Mouse (Mus musculus) pancreas, adult 10 weeks (tissue): Measurements from ENCODE around the gene Kifc5b. TPM values are rescaled to one million over a fixed set of nuclear protein-coding genes. Genes with fewer than 3 reads are reported as not detected.

Experiments
- polyA plus RNA-seq: library from polyadenylated mRNA; stranded (reverse); fragments of 350-450 nt; fragmentation: Illumina TruSeq; extraction: RNeasy Lipid Tissue Mini Kit (QIAGEN cat#74804); gene quantifications from one replicate; pipeline ENCODE4 v1.2.3, GENCODE M21; 2015; ENCODE audit warnings: low read depth, low replicate concordance; ENCODE audit not compliant: insufficient read depth

The Kifc5b gene
- not detected for polyA plus RNA-seq

DNA sequence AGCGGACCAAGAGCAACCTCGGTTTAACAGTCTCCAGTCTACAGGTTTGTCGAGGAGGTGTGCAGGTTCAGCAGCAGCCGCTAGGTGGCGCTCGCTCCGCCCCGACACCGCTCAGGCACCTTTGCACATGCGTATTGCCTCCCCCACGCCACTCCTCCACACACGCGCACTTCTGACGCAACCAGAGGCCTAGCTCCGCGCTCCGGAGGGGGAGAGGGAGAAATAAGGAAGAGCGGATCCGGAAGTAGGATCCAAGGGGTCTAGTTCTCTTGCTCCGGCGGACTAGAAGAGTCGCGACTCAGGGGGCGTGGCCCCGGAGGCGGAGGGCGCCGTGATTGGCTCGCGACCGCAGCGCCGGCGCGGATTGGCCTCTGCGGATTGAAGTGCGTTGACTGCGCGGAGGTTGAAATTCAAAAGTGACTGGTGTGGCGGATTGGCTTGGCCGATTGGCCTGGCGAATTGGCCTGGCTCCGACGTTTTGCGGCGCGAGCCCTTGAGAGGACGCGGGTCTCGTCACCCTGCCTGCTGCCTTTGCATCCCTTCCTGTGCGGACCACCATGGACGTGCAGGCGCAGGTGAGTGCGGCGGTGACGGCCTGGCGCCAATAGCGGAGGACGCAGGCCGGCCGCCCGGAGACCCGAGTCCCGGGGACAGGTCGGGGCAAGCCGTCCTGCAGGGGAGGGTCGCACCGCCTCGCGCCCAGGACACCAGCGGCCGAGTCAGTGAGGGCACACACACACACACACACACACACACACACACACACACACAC is at the start of gene Kifc5b:
Kifc5b (plus strand) TSS at position 381 of the 772 bp plus-strand sequence.

DNA sequence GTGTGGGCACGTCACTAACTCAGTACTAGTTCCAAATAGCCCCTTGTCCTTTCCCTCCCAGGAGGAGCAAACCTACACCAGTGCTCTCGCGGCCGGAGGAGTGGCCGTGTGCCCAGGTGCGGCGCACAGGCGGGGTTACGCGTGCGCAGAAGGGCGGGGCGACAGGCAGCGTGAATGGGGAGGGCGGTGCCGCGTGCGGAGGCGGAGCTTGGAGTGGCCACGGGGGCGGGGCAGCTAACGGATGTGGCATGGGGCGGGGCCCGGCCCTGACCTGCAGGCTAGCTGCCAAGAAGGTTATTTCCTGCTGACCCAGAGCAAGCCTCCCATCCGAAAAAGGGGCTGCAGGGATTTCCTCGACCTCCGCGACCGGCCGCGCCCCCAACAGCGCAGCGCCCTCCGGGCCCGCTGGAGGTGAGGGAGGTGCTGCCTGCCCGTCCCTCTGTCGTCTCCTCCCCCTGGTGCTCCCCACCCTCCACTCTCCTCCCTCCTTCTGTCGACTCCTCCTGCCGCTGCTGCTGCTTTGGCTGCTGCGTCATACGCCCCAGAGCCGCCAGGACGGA is 16.0 kb downstream of the Kifc5b start, which contains the start of gene Phf1:
Phf1 (plus strand) TSS at position 214 of the 560 bp plus-strand sequence.

DNA sequence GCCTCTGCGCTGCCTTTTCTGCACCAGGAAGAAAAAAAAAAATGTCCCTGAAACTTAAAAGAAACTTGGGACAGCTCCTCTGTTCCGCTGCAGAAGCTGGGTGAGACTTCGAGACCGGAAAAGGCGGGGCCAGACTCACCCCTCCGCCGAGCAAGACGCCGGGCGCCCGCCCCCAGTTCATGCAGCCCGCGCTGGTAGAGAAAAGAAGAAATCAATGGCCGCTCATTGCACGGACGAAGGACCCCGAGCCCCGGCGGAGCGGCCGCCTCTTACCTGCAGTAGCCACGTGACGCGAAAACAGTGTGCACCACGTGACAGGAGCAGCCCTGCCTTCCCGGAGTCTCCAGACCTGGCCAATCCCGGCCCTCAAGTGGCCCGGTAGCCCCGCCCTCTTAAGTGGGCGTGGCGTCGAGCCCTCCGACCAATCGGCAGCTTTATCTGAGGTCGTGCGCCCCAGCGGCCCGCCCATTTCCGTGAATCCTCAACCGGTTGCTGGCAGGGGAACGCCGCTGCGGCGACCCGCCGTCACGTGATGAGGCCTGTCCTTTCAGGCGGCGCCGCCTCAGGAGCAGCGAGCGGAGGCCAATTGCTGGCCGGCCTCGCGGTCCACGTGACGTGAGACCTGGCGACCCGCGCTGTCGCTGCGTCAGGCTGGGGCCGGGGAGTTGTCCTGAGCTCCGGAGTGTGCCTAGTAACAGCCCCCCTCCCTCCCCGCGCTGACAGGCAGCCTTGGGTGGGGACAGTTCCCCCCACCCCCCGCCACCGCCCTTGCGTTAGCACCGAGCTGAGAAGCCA is 22.5 kb downstream of the Kifc5b start, which contains the start of gene Cuta:
Cuta (minus strand) TSS at position 392 of the 795 bp plus-strand sequence.

DNA sequence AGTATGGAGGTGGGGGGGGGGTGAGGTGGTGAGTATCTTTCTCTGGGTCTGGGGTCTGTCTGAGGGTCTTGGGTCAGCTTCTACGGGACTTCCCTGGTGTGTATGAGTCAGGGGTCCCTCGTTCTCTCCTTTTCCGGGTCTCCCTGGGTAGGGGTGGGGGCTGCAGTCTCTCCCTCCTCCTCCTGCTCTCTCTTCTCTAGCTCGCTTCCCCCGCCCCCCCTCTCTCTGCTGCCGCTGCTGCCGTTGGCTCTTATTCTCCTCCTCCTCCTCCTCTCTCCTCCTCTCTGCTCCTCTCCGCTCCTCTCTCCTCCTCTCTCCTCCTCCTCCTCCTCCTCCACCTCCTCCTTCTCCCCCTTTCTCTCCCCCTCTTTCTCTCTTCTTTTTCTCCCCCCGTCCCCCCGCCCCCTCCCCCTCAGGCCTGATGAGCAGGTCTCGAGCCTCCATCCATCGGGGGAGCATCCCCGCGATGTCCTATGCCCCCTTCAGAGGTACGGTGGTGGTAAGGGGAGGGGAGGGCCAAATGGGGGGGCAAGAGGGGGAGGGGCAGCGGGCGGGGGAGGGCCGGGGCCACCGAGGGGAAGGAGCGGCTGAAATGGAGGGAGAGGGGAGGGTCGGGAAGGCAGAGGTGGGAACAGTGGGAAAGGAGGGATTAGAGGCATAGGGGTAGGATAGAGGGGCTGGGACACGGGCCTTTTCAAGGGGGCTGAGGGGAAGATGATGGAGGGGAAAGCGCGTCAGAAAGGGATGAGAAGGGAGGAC is 24.3 kb downstream of the Kifc5b start, which contains the start of gene Syngap1:
Syngap1 (plus strand) TSS at position 223 of the 759 bp plus-strand sequence.

DNA sequence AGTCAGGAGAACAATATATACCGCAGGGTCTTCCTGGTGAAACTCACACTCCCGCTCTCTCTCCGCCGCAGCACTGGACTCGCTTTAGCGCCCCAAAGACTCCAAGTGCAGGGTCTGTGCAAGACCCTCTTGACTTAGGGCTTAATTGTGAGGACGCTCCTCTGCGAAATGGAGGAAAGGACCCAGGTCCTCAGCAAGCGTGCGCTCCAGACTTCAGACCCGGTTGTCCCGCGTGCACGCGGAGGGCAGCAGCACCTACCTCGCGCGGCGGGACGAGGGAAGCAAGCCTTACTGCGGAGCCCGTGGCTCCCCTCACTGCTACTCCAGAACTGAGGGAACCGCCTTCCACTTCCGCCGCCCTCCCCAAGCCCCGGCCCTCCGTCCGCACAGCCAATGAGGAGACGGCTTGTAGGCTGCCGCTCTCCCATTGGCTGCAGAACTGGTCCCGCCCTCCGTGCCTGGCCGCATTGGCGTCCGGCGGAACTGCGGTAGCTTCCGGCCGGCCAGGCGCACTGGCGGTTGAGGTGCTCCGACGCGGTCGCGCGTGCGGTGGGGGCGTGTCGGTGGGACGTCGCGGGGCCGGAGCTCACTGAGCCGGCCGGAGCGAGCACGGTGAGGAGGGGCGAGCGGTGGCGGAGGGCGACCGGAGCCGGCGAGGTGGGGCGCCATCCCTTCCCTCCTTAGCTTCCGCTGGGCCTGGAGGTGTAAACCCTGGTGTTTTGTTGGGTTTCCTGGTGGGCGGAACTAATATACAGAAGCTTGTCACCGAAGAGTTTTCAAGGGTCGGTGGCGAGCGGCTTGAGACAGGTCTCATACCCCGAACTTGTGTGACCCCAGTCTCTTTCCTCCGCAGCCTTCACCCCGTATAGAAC is 56.0 kb downstream of the Kifc5b start, which contains the start of gene Zbtb9:
Zbtb9 (plus strand) TSS at position 465 of the 872 bp plus-strand sequence.

Other genes starting within 250 kb of the Kifc5b start
- 6.4 TPM for gene Crebrf, start 201.4 kb upstream of the Kifc5b start, polyA plus RNA-seq
- gene Bnip1, start 136.0 kb upstream of the Kifc5b start, polyA plus RNA-seq, result 13.4 TPM
- not detected for gene Nkx2-5, start 72.1 kb upstream of the Kifc5b start, polyA plus RNA-seq
- gene Phf1, start 16.0 kb downstream of the Kifc5b start, polyA plus RNA-seq, result 27.8 TPM
- 44.3 TPM for gene Cuta, start 22.5 kb downstream of the Kifc5b start, polyA plus RNA-seq
- gene Syngap1, start 24.2 kb downstream of the Kifc5b start, polyA plus RNA-seq, result 3.6 TPM
- not detected for gene Zbtb9, start 56.1 kb downstream of the Kifc5b start, polyA plus RNA-seq
- gene Bak1, start 111.9 kb downstream of the Kifc5b start, polyA plus RNA-seq, result 2.0 TPM
- 4.2 TPM for gene Itpr3, start 140.2 kb downstream of the Kifc5b start, polyA plus RNA-seq
- gene Uqcc2, start 216.8 kb downstream of the Kifc5b start, polyA plus RNA-seq, result 68.2 TPM